Mouse (Mus musculus): ENCODE measurements at regions not wholly inside any gene's neighbourhood (a gene's known extent, or its start where the extent isn't known, plus 50 kb on each side); places are given as distances from the start of the nearest gene placed in this dataset.

- Histone ChIP-seq H3K9me3 (no peaks in the 10 kb centered on the region), H3K4me3 (no peak overlapping the region), H3K9ac (no peak overlapping the region), H3K27me3 (replicated peaks) (no peaks in the 10 kb centered on the region), H3K36me3 (replicated peaks) (no peaks in the 10 kb centered on the region), H3K4me1 (no peaks in the 10 kb centered on the region), H3K27ac (no peak overlapping the region), H3K4me2 (no peak overlapping the region)
- ATAC-seq (replicated peaks), result no peak
- WGBS, result 66% methylated on average over 3 of the region's 3 CpGs
Observed at GRCm38 (mm10) chr1:121842381-121843075, 274.7 kb upstream of the Ddx18 start.

DNA sequence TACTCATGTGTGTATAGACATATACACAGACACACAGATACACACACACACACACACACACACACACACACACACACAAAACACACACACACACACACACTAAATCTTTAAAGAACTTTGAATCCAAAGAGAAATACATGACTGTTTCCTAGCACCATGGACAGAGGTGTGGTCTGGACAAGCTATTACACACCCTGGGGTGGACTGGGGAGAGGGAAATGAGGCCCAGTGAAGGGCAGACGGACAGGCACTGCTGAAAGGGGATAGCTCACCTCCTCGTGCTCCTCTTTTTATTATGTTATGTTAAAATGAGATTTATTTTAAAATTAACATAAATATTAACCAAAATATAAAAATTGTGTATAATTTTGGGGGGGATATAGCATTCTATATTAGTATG lies 265.8 kb upstream of the Ddx18 start:
- Histone ChIP-seq H3K36me3 (replicated peaks) (no peaks in the 10 kb centered on the region), H3K27me3 (replicated peaks) (no peaks in the 10 kb centered on the region), H3K4me3 (no peak overlapping the region), H3K9ac (no peak overlapping the region), H3K4me1 (no peaks in the 10 kb centered on the region), H3K9me3 (no peaks in the 10 kb centered on the region), H3K27ac (no peak overlapping the region), H3K4me2 (no peak overlapping the region)
- no peak for ATAC-seq (replicated peaks)
- WGBS, result 52% methylated on average over 2 of the region's 2 CpGs

DNA sequence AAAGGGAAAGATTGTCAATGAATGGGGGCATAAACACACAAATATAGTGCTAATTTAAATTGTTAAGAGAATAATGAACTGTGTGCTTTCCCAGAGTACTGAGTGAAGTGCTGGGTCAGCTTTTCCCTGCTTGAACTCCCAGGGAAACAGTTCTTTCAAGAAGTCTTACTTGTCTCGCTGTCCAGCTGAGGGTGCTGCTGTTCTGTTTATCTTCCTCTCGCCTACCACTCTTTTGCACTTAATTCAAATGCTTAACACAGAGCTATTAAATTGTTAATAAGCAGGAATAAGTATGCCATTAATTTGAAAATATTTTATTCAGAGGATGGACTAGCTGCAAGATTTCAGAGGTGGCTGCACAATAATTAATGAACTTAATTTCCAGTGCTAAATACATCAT lies 262.5 kb upstream of the Ddx18 start:
- H3K9me3 ChIP-seq, result no peaks in the 10 kb centered on the region
- no peak overlapping the region for H3K27ac ChIP-seq
- WGBS, result 47% methylated on average over 2 of the region's 2 CpGs
- H3K4me3 ChIP-seq, result no peak overlapping the region
- H3K27me3 ChIP-seq (replicated peaks), result no peaks in the 10 kb centered on the region
- H3K36me3 ChIP-seq (replicated peaks), result no peaks in the 10 kb centered on the region
- ATAC-seq (replicated peaks), result no peak
- H3K4me1 ChIP-seq, result no peaks in the 10 kb centered on the region
- no peak overlapping the region for H3K9ac ChIP-seq
- H3K4me2 ChIP-seq, result no peak overlapping the region

- H3K36me3 ChIP-seq (replicated peaks), result no peaks in the 10 kb centered on the region
- H3K27me3 ChIP-seq (replicated peaks), result no peaks in the 10 kb centered on the region
- H3K27ac ChIP-seq, result no peak overlapping the region
- no peaks in the 10 kb centered on the region for H3K4me1 ChIP-seq
- WGBS, result 95% methylated on average over 4 of the region's 4 CpGs
- ATAC-seq (replicated peaks), result no peak
- H3K4me3 ChIP-seq, result no peak overlapping the region
- no peak overlapping the region for H3K9ac ChIP-seq
- H3K9me3 ChIP-seq, result no peaks in the 10 kb centered on the region
- H3K4me2 ChIP-seq, result no peak overlapping the region
Observed at GRCm38 (mm10) chr1:121822950-121823349, 255.2 kb upstream of the Ddx18 start.

GRCm38 (mm10) chr1:121803338-121803737 lies 235.5 kb upstream of the Ddx18 start:
- 74% methylated on average over 2 of the region's 2 CpGs for WGBS

DNA sequence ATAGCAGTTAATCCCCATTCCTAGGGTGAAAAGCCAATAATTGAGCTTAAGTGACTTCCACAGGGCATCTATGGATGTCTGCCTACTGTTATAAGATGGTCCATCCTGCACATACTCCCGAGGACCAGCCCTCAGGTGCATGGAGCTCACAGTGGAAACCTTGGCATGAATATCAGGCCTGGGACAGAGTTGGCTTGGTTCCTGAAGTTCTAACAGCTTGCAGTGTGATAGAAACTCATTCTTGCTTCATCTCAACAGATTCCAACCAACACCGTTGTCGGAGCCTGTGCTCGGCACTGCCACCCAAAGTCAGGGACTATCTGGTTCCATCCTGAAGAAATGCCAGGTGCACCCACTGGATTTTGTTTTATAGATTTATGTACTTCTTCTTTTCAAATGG lies 234.7 kb upstream of the Ddx18 start:
- Histone ChIP-seq H3K27ac (no peak overlapping the region), H3K9ac (no peak overlapping the region), H3K4me3 (no peak overlapping the region), H3K36me3 (replicated peaks) (no peaks in the 10 kb centered on the region), H3K27me3 (replicated peaks) (no peaks in the 10 kb centered on the region), H3K4me1 (no peaks in the 10 kb centered on the region), H3K9me3 (no peaks in the 10 kb centered on the region), H3K4me2 (no peak overlapping the region)
- 89% methylated on average over 4 of the region's 4 CpGs for WGBS
- ATAC-seq (replicated peaks), result no peak

More at GRCm38 (mm10) chr1:121803338-121803737, 235.5 kb upstream of the Ddx18 start:
- no peak for ATAC-seq (replicated peaks)
- no peaks in the 10 kb centered on the region for H3K9me3 ChIP-seq
- H3K27ac ChIP-seq, result no peak overlapping the region
- H3K27me3 ChIP-seq (replicated peaks), result no peaks in the 10 kb centered on the region
- no peak overlapping the region for H3K4me3 ChIP-seq
- H3K36me3 ChIP-seq (replicated peaks), result no peaks in the 10 kb centered on the region
- H3K4me1 ChIP-seq, result no peaks in the 10 kb centered on the region
- H3K9ac ChIP-seq, result no peak overlapping the region
- no peak overlapping the region for H3K4me2 ChIP-seq

DNA sequence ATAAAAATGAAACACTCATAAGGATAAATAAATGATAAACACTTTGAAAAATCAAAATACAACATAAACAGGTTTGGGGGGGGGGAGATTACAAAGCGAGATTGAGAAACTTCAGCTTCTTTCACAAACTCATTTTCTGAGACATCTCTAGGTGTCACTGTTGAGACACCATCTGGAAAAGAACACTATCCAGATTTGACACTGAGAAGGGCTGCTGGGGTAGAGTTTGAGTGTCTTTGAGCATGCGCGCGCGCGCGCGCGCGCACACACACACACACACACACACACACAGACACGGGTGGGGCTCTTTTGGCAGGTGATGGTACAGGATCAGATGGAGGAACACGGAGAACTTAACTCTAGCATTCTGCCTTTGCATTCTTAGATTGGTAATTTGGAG lies 230.7 kb upstream of the Ddx18 start:
- no peaks in the 10 kb centered on the region for H3K36me3 ChIP-seq (replicated peaks)
- H3K9ac ChIP-seq, result no peak overlapping the region
- no peak overlapping the region for H3K4me2 ChIP-seq
- no peak overlapping the region for H3K4me3 ChIP-seq
- H3K9me3 ChIP-seq, result no peaks in the 10 kb centered on the region
- H3K4me1 ChIP-seq, result peaks cover 4% of the 10 kb centered on the region; the same call in 1 of the 2 replicates
- no peak overlapping the region for H3K27ac ChIP-seq
- 83% methylated on average over 12 of the region's 12 CpGs for WGBS
- no peaks in the 10 kb centered on the region for H3K27me3 ChIP-seq (replicated peaks)
- no peak; the same call in 1 of the 2 replicates for ATAC-seq (replicated peaks)

- no peak overlapping the region for H3K27ac ChIP-seq
- H3K36me3 ChIP-seq (replicated peaks), result no peaks in the 10 kb centered on the region
- H3K4me3 ChIP-seq, result no peak overlapping the region
- H3K27me3 ChIP-seq (replicated peaks), result no peaks in the 10 kb centered on the region
- no peaks in the 10 kb centered on the region for H3K9me3 ChIP-seq
- no peak overlapping the region for H3K4me2 ChIP-seq
- peaks cover 4% of the 10 kb centered on the region; the same call in 1 of the 2 replicates for H3K4me1 ChIP-seq
- 42% methylated on average over 11 of the region's 11 CpGs for WGBS
- peak; percentile 83 for ATAC-seq (replicated peaks)
- H3K9ac ChIP-seq, result no peak overlapping the region
Observed at GRCm38 (mm10) chr1:121795024-121795786, 227.4 kb upstream of the Ddx18 start.

DNA sequence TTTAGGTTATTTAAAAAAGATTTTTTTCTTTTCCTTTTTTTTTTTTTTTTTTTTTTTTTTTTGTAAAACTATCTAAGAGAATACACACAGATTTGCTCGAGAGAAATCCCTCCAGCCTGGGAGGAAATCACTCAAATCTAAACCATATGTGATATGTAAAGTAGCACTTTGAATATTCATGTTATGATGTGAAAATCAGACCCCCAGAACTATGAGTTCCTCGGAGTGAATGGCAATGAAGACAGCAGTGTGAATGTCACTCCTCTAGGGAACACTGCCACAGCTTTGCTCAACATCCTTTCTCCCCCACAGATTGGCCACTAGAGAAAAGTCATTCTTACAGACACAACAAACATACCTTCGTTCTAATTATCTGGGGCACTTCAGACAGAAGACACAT lies 217.8 kb upstream of the Ddx18 start:
- H3K36me3 ChIP-seq (replicated peaks), result no peaks in the 10 kb centered on the region
- WGBS, result 25% methylated on average over 3 of the region's 3 CpGs
- no peak overlapping the region for H3K9ac ChIP-seq
- H3K4me3 ChIP-seq, result no peak overlapping the region
- H3K27ac ChIP-seq, result 0 out of 2 replicates have a peak overlapping the region, but pooled peaks have one; percentile 34
- 0 out of 2 replicates have a peak, but pooled peaks cover 2% of the 10 kb centered on the region for H3K4me1 ChIP-seq
- no peaks in the 10 kb centered on the region for H3K27me3 ChIP-seq (replicated peaks)
- H3K9me3 ChIP-seq, result no peaks in the 10 kb centered on the region
- peak; percentile 62; the same call in 1 of the 2 replicates for ATAC-seq (replicated peaks)
- H3K4me2 ChIP-seq, result no peak overlapping the region

- no peak for ATAC-seq (replicated peaks)
- H3K4me2 ChIP-seq, result no peak overlapping the region
Observed at GRCm38 (mm10) chr1:121773988-121774387, 206.2 kb upstream of the Ddx18 start.

GRCm38 (mm10) chr1:121771444-121771843 lies 203.7 kb upstream of the Ddx18 start:
- H3K4me3 ChIP-seq, result no peak overlapping the region
- no peak overlapping the region for H3K9ac ChIP-seq
- 89% methylated on average over 1 of the region's 1 CpGs for WGBS
- no peak for ATAC-seq (replicated peaks)
- H3K4me1 ChIP-seq, result no peaks in the 10 kb centered on the region
- no peaks in the 10 kb centered on the region for H3K36me3 ChIP-seq (replicated peaks)
- no peak overlapping the region for H3K27ac ChIP-seq
- H3K27me3 ChIP-seq (replicated peaks), result no peaks in the 10 kb centered on the region
- H3K9me3 ChIP-seq, result no peaks in the 10 kb centered on the region
- no peak overlapping the region for H3K4me2 ChIP-seq

More at GRCm38 (mm10) chr1:121773988-121774387, 206.2 kb upstream of the Ddx18 start:
- Histone ChIP-seq H3K4me3 (no peak overlapping the region), H3K9me3 (no peaks in the 10 kb centered on the region), H3K27ac (no peak overlapping the region), H3K27me3 (replicated peaks) (no peaks in the 10 kb centered on the region), H3K4me1 (no peaks in the 10 kb centered on the region), H3K36me3 (replicated peaks) (no peaks in the 10 kb centered on the region), H3K9ac (no peak overlapping the region)
- 96% methylated on average over 2 of the region's 2 CpGs for WGBS

DNA sequence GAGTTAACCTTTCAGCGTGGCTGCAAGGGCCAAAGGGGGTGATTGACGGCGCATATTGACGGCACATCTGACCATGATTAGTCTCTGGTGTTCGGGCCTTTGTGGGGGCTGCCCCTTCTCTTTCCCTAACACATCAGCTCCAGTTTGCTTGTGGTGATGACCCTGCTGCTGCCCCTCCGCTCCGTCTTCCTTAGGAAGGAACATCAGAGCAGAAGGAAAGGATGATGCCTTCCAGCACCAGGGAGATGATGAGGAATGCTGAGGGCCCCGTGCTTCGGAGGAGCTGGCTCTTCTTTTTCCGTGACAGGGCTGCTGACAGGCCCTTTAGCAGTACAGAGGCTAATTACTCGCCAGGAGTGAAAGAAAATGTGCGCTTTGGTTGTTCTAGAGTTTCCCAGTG lies 203.1 kb upstream of the Ddx18 start:
- Histone ChIP-seq H3K27ac (no peak overlapping the region), H3K9ac (no peak overlapping the region), H3K4me2 (no peak overlapping the region), H3K4me1 (no peaks in the 10 kb centered on the region), H3K36me3 (replicated peaks) (no peaks in the 10 kb centered on the region), H3K9me3 (no peaks in the 10 kb centered on the region), H3K27me3 (replicated peaks) (no peaks in the 10 kb centered on the region), H3K4me3 (no peak overlapping the region)
- 53% methylated on average over 12 of the region's 12 CpGs for WGBS
- ATAC-seq (replicated peaks), result no peak

- H3K9me3 ChIP-seq, result no peaks in the 10 kb centered on the region
- 84% methylated on average over 3 of the region's 3 CpGs for WGBS
- no peak overlapping the region for H3K4me3 ChIP-seq
Observed at GRCm38 (mm10) chr1:121760086-121760485, 192.3 kb upstream of the Ddx18 start.

More at GRCm38 (mm10) chr1:121760086-121760485, 192.3 kb upstream of the Ddx18 start:
- Histone ChIP-seq H3K9ac (no peak overlapping the region), H3K27me3 (replicated peaks) (no peaks in the 10 kb centered on the region), H3K36me3 (replicated peaks) (no peaks in the 10 kb centered on the region), H3K4me1 (no peaks in the 10 kb centered on the region), H3K4me2 (no peak overlapping the region), H3K27ac (no peak overlapping the region)
- ATAC-seq (replicated peaks), result no peak

Measured in midbrain, embryonic 15.5 days (tissue).